Mouse (Mus musculus): ENCODE data around the gene Ipmk. TPM values are rescaled to one million over a fixed set of nuclear protein-coding genes. Genes with fewer than 3 reads are reported as not detected.
A peak's percentile ranks its signal among the peaks of the same experiment; 100 is the strongest.

Gene Ipmk
- polyA plus RNA-seq, 1 experiment: 20.5 TPM

DNA sequence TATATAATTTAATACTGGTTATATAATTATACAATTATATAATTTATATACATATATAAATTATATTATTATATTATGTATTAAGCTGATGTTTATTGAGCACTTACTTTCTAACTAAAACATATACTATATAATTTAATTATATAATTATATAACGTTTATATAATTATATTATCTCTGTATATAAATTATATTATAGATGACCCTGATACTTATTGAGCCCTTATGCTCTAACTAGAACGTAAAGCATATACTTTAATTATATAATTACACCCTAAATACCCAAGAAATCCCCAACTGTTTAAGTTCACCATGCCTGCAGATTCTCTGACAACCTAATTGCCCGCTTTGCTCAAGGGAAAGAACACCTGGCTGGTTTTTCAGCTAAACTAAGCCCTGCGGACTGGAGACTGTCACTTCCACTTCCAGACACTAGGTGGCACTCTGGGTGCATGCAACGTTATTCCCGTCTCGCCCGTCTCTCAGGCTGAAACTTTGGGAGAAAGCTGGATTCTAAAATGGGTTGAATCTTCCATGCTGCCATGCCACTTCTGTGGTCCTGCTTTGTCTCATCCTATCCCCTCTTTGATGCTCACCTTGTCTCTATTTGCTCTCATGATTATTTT is 132.2 kb downstream of the Ipmk start:
- peak; percentile 98 for TF ChIP-seq CTCF (IDR thresholded peaks at IDR 0.05; ENCODE audit: borderline replicate concordance, extremely low read depth, insufficient read depth, insufficient read length)
- TF ChIP-seq POLR2A (IDR thresholded peaks at IDR 0.05; ENCODE audit: borderline replicate concordance, extremely low read depth, insufficient read depth, insufficient read length, poor library complexity, severe bottlenecking): no peak
- DNase-seq (ENCODE audit: low read depth): peak; percentile 90

Other genes starting within 250 kb of the Ipmk start
- 4.1 and 6.9 TPM in 2 replicates for gene Bicc1, start 188.1 kb upstream of the Ipmk start, polyA plus RNA-seq (2012; rRNA removed)
- gene Tfam, start 109.5 kb upstream of the Ipmk start, polyA plus RNA-seq (2012; rRNA removed): 19.2 and 20.4 TPM in 2 replicates
- gene Ube2d1, start 62.5 kb upstream of the Ipmk start, polyA plus RNA-seq (2012; rRNA removed): 239 and 272 TPM in 2 replicates
- 98.2 and 110 TPM in 2 replicates for gene Cisd1, start 2.8 kb upstream of the Ipmk start, polyA plus RNA-seq (2012; rRNA removed)